Mouse (Mus musculus) heart, embryonic 12.5 days (tissue): ENCODE measurements around the gene Cacna1i. TPM values are rescaled to one million over a fixed set of nuclear protein-coding genes. Genes with fewer than 3 reads are reported as not detected.

Source experiments
- ATAC-seq: fragments of 200-750 bp; cut with Nextera tagmentation; 2 replicates; pipeline ENCODE4 v1.8.0; 2017; ENCODE audit warnings: moderate TSS enrichment, moderate library complexity; ENCODE audit not compliant: insufficient number of reproducible peaks, low FRiP score
- H3K27ac ChIP-seq: fragments of 300-500 bp; sonication (generic); 2 replicates; pipeline ENCODE4 v1.5.1; 2016; ENCODE audit warnings: mild to moderate bottlenecking, moderate library complexity; ENCODE audit not compliant: poor library complexity, severe bottlenecking
- H3K27me3 ChIP-seq: fragments of 300-500 bp; sonication (generic); replicated peaks from 2 replicates; pipeline ENCODE4 v1.6.1; 2016; ENCODE audit warnings: mild to moderate bottlenecking, moderate library complexity
- H3K36me3 ChIP-seq: fragments of 300-500 bp; sonication (generic); 2 replicates; pipeline ENCODE4 v1.6.1; 2016; ENCODE audit warnings: mild to moderate bottlenecking, moderate library complexity
- H3K4me1 ChIP-seq: fragments of 300-500 bp; sonication (generic); replicated peaks from 2 replicates; pipeline ENCODE4 v1.6.1; 2016; ENCODE audit warnings: mild to moderate bottlenecking
- H3K4me2 ChIP-seq: fragments of 300-500 bp; sonication (generic); 2 replicates; pipeline ENCODE4 v1.6.1; 2016; ENCODE audit warnings: mild to moderate bottlenecking, moderate library complexity
- H3K4me3 ChIP-seq: fragments of 300-500 bp; sonication (generic); 2 replicates; pipeline ENCODE4 v1.5.1; 2016; ENCODE audit warnings: mild to moderate bottlenecking
- H3K9ac ChIP-seq: fragments of 300-500 bp; sonication (generic); 2 replicates; pipeline ENCODE4 v1.6.1; 2016; ENCODE audit warnings: mild to moderate bottlenecking, moderate library complexity
- H3K9me3 ChIP-seq: fragments of 300-500 bp; sonication (generic); replicated peaks from 2 replicates; pipeline ENCODE4 v1.6.1; 2016; ENCODE audit warnings: mild to moderate bottlenecking, moderate library complexity
- WGBS: fragments of 180-500 bp; shearing (Covaris S2); methylation state at CpG from one replicate; pipeline ENCODE4 v1.1.7; 2016; 5-methylcytosine and 5-hydroxymethylcytosine counted together
- polyA plus RNA-seq: library from polyadenylated mRNA; unstranded; fragments of >200 nt; fragmentation: Nextera tagmentation; extraction: Ambion mirVana; gene quantifications from 2 replicates; pipeline ENCODE4 v1.2.1, GENCODE M21; 2016

Cacna1i gene
- not detected in 2 replicates for polyA plus RNA-seq

- peak within 1 kb of the TSS; percentile 58 for H3K4me3 ChIP-seq
- H3K27me3 ChIP-seq: peaks cover 100% of the 10 kb centered on the region
- no peak within 1 kb of the TSS for H3K27ac ChIP-seq
- H3K9ac ChIP-seq: peak within 1 kb of the TSS; percentile 43; the same call in 1 of the 2 replicates
- H3K4me2 ChIP-seq: peak within 1 kb of the TSS; percentile 97
- no peak for ATAC-seq
- peaks cover 7% of the 10 kb centered on the region for H3K4me1 ChIP-seq
- WGBS: 2% methylated on average over 49 of the region's 50 CpGs
- H3K36me3 ChIP-seq: no peaks in the 10 kb centered on the region
- H3K9me3 ChIP-seq: no peaks in the 10 kb centered on the region
Measured at GRCm38 (mm10) chr15:80286851-80287415, at the start of gene Cacna1i. Cacna1i (plus strand) TSS chr15:80287238.

GRCm38 (mm10) chr15:80248135-80248534 lies 38.9 kb upstream of the Cacna1i start:
- Histone ChIP-seq H3K36me3 (peaks cover 70% of the 10 kb centered on the region), H3K27ac (no peak overlapping the region), H3K4me3 (no peak overlapping the region), H3K4me2 (no peak overlapping the region), H3K4me1 (peaks cover 31% of the 10 kb centered on the region), H3K9me3 (no peaks in the 10 kb centered on the region), H3K27me3 (no peaks in the 10 kb centered on the region), H3K9ac (no peak overlapping the region)
- ATAC-seq: no peak
- 94% methylated on average over 12 of the region's 12 CpGs for WGBS

GRCm38 (mm10) chr15:80248596-80248995 lies 38.4 kb upstream of the Cacna1i start:
- ATAC-seq: no peak
- 96% methylated on average over 1 of the region's 1 CpGs for WGBS

GRCm38 (mm10) chr15:80249672-80250071 lies 37.4 kb upstream of the Cacna1i start:
- Histone ChIP-seq H3K27me3 (no peaks in the 10 kb centered on the region), H3K9me3 (no peaks in the 10 kb centered on the region), H3K27ac (peak overlapping the region; percentile 87; the same call in 1 of the 2 replicates), H3K9ac (no peak overlapping the region; the same call in 1 of the 2 replicates), H3K36me3 (peaks cover 57% of the 10 kb centered on the region), H3K4me1 (peaks cover 45% of the 10 kb centered on the region), H3K4me3 (no peak overlapping the region), H3K4me2 (no peak overlapping the region)
- WGBS: 91% methylated on average over 10 of the region's 10 CpGs
- ATAC-seq: no peak

More at GRCm38 (mm10) chr15:80248596-80248995, 38.4 kb upstream of the Cacna1i start:
- H3K4me2 ChIP-seq: no peak overlapping the region
- H3K27ac ChIP-seq: no peak overlapping the region
- H3K27me3 ChIP-seq: no peaks in the 10 kb centered on the region
- peaks cover 65% of the 10 kb centered on the region for H3K36me3 ChIP-seq
- H3K4me1 ChIP-seq: peaks cover 35% of the 10 kb centered on the region
- no peak overlapping the region for H3K9ac ChIP-seq
- no peak overlapping the region for H3K4me3 ChIP-seq
- no peaks in the 10 kb centered on the region for H3K9me3 ChIP-seq

- Histone ChIP-seq H3K9ac (peak overlapping the region; percentile 46; the same call in 1 of the 2 replicates), H3K27me3 (no peaks in the 10 kb centered on the region), H3K4me2 (peak overlapping the region; percentile 41), H3K4me3 (peak overlapping the region; percentile 5; the same call in 1 of the 2 replicates), H3K36me3 (peaks cover 50% of the 10 kb centered on the region), H3K27ac (peak overlapping the region; percentile 87), H3K9me3 (no peaks in the 10 kb centered on the region), H3K4me1 (peaks cover 45% of the 10 kb centered on the region)
- no peak for ATAC-seq
- 19% methylated on average over 6 of the region's 6 CpGs for WGBS
Measured at GRCm38 (mm10) chr15:80250586-80250985, 36.5 kb upstream of the Cacna1i start.

GRCm38 (mm10) chr15:80253530-80253929 lies 33.5 kb upstream of the Cacna1i start:
- H3K4me2 ChIP-seq: no peak overlapping the region
- peaks cover 47% of the 10 kb centered on the region for H3K36me3 ChIP-seq
- H3K27ac ChIP-seq: peak overlapping the region; percentile 95; the same call in 1 of the 2 replicates
- peaks cover 64% of the 10 kb centered on the region for H3K4me1 ChIP-seq
- no peak overlapping the region for H3K9ac ChIP-seq
- H3K9me3 ChIP-seq: no peaks in the 10 kb centered on the region
- ATAC-seq: no peak
- H3K27me3 ChIP-seq: no peaks in the 10 kb centered on the region
- 32% methylated on average over 2 of the region's 2 CpGs for WGBS
- no peak overlapping the region for H3K4me3 ChIP-seq

- ATAC-seq: no peak
- peak overlapping the region; percentile 94 for H3K4me3 ChIP-seq
- peak overlapping the region; percentile 95 for H3K4me2 ChIP-seq
- peak overlapping the region; percentile 86 for H3K9ac ChIP-seq
- H3K9me3 ChIP-seq: no peaks in the 10 kb centered on the region
- WGBS: 47% methylated on average over 6 of the region's 6 CpGs
- peak overlapping the region; percentile 95 for H3K27ac ChIP-seq
- H3K4me1 ChIP-seq: peaks cover 65% of the 10 kb centered on the region
- H3K36me3 ChIP-seq: peaks cover 42% of the 10 kb centered on the region
- no peaks in the 10 kb centered on the region for H3K27me3 ChIP-seq
Measured at GRCm38 (mm10) chr15:80254207-80254606, 32.8 kb upstream of the Cacna1i start.

- Histone ChIP-seq H3K4me1 (peaks cover 60% of the 10 kb centered on the region), H3K36me3 (peaks cover 42% of the 10 kb centered on the region)
- WGBS: under 1% methylated on average over 62 of the region's 62 CpGs
Measured at GRCm38 (mm10) chr15:80254847-80255645, 32.0 kb upstream of the Cacna1i start, which contains the start of gene Atf4. Atf4 (plus strand) TSS chr15:80255184.

GRCm38 (mm10) chr15:80255646-80256121 lies 31.4 kb upstream of the Cacna1i start:
- ATAC-seq: peak; percentile 70

More at GRCm38 (mm10) chr15:80254847-80255645, 32.0 kb upstream of the Cacna1i start, which contains the start of gene Atf4:
- Histone ChIP-seq H3K27me3 (no peaks in the 10 kb centered on the region), H3K4me2 (peak within 1 kb of the TSS; percentile 95), H3K27ac (peak within 1 kb of the TSS; percentile 99), H3K9ac (peak within 1 kb of the TSS; percentile 100), H3K4me3 (peak within 1 kb of the TSS; percentile 94), H3K9me3 (no peaks in the 10 kb centered on the region)
- peak; percentile 93 for ATAC-seq

GRCm38 (mm10) chr15:80256242-80256641 lies 30.8 kb upstream of the Cacna1i start:
- Histone ChIP-seq H3K9ac (peak overlapping the region; percentile 100), H3K9me3 (no peaks in the 10 kb centered on the region), H3K36me3 (peaks cover 43% of the 10 kb centered on the region), H3K27ac (peak overlapping the region; percentile 99), H3K27me3 (no peaks in the 10 kb centered on the region), H3K4me2 (peak overlapping the region; percentile 95), H3K4me3 (peak overlapping the region; percentile 94), H3K4me1 (peaks cover 48% of the 10 kb centered on the region)
- no peak for ATAC-seq
- 7% methylated on average over 16 of the region's 16 CpGs for WGBS

More at GRCm38 (mm10) chr15:80255646-80256121, 31.4 kb upstream of the Cacna1i start:
- no peaks in the 10 kb centered on the region for H3K9me3 ChIP-seq
- peaks cover 53% of the 10 kb centered on the region for H3K4me1 ChIP-seq
- no peaks in the 10 kb centered on the region for H3K27me3 ChIP-seq
- H3K27ac ChIP-seq: peak overlapping the region; percentile 99
- peak overlapping the region; percentile 100 for H3K9ac ChIP-seq
- peak overlapping the region; percentile 94 for H3K4me3 ChIP-seq
- WGBS: under 1% methylated on average over 50 of the region's 51 CpGs
- H3K4me2 ChIP-seq: peak overlapping the region; percentile 95
- peaks cover 44% of the 10 kb centered on the region for H3K36me3 ChIP-seq
